Mouse (Mus musculus): Measurements from ENCODE around the gene Gtf2h5.

The Gtf2h5 gene

DNA sequence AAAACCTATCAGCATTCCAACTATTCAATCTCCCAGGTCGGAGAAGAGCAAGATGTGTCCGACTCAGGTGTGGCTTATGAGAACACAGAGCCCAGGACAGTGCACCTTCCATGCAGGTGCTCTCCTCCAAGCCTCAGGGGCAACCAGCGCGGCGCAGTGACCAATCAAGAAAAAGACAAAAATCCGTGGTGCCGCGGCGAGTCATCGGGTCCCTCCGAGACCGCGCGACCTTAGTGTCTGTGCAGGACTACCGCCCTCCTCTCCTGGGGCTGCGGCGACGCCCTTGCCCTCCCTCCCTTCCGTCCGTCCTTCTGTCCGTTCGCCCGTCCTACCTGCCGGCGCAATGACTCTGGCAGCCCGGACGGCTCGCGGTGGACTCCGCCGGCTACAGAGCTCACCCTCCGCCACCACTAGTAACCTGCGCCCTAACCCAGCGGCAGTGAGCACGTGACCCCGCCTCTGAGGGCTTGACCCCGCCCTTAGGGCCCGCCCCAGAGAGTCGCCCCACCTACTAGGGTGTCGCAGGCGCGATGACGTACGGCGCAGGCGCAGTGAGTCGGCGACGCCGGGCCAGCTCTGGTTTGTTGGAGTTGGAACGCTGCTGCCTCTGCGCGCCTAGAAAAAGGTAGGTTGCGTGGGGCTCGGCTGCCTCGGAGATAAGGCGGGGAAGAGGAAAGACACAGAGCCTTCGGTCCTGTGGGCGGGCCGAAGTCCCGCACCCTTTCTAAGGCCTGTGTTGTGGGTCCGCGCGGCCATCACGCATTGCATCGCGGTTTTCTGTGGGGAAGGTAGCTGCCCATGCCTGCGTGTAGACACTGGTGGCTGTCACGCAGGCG lies at the start of gene Gtf2h5, which contains the start of gene Serac1:
Gene Gtf2h5 (plus strand): TSS at position 500 of the 836 bp plus-strand sequence.
Gene Serac1 (minus strand): TSS at position 455 of the 836 bp plus-strand sequence.
- peak; percentile 98 for DNase-seq (ENCODE audit: low spot score in 2 of 2)

DNA sequence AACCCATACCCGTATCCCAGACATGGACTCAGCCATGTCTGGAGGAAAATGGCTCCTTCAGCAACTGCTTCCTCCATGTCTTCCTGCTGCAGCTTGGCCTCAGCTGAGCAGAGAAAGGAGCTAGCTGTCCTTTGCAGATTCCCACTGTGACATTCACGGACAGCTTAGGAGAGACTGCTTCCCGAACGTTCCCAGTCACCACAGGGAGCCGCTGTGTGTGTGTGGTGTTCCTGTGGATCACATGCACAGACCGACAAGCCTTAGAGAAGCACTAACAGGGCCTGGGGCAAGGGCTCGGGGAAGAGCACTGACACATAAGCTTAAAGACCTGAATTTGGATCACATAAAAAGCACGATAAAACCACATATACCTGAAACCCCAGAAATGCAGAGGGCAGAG lies 43.9 kb upstream of the Gtf2h5 start:
- no peak for DNase-seq (ENCODE audit: low spot score in 2 of 2)

DNA sequence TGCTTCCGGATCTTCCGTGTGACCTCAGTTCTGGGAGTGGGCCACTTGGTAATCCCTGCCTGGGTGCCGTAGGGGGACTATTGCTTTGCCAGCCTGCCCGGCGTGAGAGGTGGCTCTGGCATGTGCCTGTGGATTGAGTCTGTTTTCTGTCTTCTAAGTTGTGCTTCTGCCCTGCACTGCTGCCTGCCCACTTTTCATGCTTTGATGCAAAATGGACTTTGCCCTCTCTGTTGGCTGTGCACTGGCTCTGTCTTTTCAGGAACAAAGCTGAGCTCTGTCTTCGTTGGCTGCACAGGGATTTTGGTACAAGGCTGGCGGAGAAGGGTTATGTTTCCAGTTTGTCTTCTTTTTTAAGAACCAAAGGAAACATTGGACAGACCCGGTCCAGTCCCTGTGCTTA lies 43.1 kb upstream of the Gtf2h5 start:
- no peak for DNase-seq (ENCODE audit: low spot score in 2 of 2)

DNA sequence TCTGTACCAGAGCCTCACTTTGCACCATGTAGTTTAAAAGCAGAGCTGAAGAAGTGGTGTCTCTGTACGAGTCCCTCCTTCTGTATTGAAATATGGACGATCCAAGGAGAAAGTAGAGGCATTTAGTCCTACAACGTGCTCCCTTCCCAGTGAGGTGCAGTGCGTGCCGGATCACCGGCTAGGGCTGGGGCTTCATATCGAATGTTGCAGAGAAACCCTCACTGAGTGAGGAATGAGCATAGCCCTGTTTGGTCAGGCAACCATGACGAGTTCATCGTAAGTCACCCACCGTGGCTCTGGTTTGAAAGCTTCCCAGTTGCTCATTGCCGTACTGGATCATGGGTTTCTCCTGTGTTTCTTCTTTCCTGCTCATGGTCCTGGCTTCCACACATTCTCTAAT lies 42.7 kb upstream of the Gtf2h5 start:
- no peak for DNase-seq (ENCODE audit: low spot score in 2 of 2)

DNA sequence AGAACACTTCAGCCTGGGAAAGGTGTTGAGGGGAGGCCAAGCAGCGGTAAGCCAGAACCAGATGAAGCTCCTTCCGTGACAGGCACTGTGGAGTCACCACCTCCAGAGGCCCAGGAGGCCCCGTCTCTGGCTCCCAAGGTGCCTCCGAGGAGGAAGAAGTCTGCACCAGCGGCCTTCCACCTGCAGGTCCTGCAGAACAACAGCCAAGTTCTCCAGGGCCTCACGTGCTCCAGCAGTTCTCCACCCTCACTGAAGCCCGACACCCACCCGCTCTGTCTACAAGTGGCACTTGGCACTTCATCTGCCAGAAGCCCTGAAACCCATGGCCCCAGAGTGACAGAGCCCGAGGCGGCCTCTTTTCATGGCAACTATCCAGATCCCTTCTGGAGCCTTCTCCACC lies 42.1 kb upstream of the Gtf2h5 start:
- DNase-seq (ENCODE audit: low spot score in 2 of 2), result no peak

DNA sequence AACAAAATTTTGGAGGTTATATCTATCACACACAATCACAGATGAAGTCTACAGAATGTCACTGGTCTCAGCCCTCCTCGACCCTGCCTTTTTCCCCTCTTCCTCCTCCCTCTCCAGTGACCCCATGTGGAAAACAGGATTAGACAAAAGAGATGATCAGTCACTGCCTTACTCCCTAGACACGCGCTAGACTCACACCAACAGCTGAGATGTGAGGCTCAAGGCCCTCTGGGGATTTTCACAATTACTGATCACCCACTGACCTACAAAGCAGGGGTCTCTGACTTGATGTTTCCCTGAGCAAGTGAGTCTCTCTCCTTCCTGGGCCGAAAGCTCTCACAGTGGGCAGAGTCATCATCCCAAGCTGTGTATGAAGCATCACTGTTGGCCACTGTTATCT lies 26.8 kb upstream of the Gtf2h5 start:
- DNase-seq (ENCODE audit: low spot score in 2 of 2), result no peak

DNA sequence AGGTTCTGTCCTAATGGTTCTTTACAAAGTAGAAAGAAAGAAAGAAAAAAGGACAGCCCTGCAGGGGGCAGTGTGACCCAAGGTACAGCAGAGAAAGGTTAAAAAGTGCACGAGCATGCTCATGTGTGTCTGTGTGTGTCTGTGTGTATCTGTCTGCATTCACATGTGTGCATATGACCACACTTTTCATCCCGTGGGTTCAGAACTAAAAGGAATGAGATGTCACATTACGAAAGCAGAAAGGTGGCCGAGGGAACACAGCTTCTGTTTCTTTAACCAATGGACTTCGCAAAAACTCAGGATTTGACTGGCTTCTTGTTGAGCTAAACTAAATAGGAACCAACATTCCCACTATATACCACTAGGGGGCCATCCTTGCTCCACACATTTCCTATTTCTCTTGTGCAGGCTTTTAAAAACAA lies 24.6 kb upstream of the Gtf2h5 start:
- peak in 1 of 2 experiments; percentile 48 for DNase-seq (ENCODE audit: low spot score in 2 of 2)

DNA sequence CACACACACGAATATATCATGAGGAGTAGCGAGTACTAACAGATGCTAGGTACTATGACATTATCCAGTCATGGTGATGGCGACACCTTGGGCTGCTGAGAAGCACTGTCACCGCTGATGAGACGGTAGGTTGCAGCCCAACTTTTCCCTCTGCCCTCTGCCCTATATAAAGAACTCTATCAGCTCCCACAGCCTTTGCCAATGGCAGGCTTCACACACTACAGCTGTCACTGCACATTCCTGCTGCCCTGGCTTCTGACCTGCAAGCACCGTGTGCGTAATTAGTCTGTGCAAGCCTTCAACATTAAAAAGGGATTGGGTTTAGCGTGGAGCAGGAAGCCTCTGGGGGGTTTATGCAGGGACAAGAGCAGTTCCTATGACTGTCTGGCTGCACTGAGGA lies 16.8 kb upstream of the Gtf2h5 start:
- no peak for DNase-seq (ENCODE audit: low spot score in 2 of 2)

DNA sequence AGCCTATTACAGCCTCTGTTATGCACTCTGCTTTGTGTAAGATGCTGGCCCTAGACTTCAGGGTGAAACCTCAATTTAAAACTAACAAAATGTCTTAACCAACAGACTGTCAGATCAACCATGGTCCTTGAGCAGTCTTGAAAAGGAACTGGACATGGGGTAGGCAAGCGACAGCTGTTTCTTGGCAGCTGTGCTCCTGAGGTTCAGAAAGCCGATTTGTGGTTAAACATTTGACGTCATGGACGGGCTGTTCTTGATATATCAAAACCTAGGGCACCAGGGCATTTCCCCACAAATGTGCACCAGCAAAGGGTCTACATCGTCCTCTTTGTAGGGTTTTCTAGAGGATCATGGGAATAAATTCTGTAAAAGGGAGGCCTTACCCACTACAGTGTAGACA lies 16.1 kb upstream of the Gtf2h5 start:
- no peak for DNase-seq (ENCODE audit: low spot score in 2 of 2)

DNA sequence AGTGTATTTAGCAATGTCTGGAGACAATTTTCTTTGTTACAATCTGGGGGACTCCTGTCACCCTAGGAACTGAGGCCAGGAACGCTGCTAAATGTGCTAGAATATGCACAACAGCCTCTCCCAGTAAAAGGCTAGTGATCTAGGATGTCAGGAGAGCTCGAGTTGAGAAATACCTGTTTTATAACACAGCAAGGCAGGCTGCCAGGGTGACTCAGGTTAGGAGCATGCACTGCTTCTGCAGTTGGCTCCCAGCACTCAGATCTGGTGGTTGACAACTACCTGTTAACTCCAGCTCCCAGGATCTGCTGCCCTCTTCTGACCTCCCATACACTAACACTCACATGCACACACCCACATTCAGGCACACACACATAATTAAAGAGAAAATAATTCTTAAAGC lies 13.6 kb upstream of the Gtf2h5 start:
- DNase-seq (ENCODE audit: low spot score in 2 of 2), result no peak

DNA sequence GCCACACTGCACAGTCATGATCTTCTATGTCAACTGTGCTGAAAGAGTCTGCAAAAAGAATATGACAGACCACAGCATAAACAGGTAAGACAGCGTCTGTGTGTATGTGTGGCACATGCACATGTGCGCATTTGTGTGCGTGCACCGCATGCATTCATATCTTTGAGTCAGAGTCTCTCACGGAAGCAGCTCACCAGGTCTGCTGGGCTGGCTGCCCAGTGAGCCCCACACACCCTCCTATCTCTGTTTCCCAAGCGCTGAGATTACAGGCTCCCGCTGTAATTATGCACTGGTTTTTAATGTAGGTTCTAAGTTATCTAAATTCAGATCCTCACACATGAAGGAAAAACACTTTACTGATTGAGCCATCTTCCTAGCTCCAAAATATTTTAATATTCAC lies 12.0 kb upstream of the Gtf2h5 start:
- no peak for DNase-seq (ENCODE audit: low spot score in 2 of 2)

DNA sequence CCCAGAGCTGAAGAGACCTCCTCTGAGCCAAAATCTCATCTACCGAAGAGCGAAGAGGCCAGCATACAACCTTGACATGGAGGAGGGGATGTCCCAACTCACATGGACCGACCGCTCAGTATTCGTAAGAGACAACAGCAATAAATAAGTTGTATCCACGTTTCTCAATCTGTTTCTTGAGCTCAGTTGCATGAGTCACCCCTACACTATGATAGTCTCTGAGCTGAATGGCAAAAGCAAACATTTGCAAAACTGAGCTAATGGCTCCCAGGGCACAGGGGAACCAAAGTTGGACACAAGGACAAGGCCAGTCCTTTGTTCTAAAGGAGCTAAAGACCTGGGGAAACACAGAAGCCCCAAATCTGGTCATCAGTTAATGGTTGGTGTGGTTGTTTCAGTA lies 9.7 kb upstream of the Gtf2h5 start:
- no peak for DNase-seq (ENCODE audit: low spot score in 2 of 2)

DNA sequence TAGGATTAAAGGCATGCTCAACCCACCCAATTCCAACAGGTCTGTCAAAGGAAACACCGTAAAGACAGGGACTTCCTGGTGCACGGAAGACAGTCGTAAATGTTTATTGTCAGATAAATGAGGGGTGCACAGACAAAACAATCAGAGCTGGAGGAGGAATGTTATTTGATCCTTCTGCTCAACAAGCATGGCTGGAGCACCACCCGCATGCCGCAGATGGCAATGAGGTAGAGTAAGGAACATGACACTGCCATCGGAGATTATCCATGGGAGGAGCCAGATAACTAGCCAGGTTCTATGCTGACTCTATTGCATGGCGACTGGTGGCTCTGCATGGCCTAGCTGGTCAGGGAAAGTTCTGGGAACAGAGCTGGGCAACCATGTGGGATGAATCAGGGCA lies 6.2 kb upstream of the Gtf2h5 start:
- DNase-seq (ENCODE audit: low spot score in 2 of 2), result no peak

DNA sequence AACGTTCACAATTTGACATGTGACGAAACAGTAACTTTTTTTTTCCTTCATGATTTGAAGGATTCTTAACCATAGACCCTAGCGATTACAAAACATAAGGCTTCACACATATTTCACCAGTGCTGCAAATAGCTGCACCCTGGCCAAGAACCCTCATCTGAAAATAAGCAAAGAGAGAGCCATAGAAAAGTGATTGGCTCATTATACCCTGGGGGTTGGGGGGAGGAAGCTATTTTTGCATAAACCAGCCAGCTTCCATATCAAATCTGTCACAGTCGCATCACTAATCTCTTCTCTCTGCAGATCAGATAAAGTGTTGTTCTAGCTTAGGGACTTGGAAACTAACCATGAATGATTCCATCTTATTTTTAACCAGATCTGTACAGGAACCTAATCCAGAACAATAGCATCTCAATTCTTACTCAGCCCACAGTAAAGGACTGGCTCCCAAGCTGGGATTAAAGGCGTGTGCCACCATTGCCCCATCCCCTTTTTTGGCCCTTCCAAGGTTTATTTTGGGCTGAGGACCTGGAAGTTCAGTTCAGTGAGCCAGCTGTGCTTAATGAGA lies 3.8 kb downstream of the Gtf2h5 start:
- no peak for DNase-seq (ENCODE audit: low spot score in 2 of 2)

DNA sequence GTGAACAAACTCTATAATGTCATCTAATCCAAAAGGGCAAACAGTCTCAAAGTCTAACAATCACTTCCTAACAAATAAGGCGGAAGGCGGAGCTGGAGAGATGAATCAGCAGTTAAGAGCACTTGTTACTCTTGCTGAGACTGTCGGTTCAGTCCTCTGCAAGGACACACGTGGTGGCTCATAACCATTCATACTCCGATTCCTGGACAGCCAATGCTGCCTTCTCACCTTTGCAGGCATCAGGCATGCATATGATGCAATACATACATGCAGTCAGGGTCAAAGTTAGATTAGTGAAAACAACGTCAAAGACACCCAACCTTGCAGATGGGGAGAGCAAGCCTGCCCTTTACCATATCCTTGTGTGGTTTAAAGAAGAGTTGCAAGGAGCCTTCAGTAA lies 12.0 kb downstream of the Gtf2h5 start:
- no peak for DNase-seq (ENCODE audit: low spot score in 2 of 2)

DNA sequence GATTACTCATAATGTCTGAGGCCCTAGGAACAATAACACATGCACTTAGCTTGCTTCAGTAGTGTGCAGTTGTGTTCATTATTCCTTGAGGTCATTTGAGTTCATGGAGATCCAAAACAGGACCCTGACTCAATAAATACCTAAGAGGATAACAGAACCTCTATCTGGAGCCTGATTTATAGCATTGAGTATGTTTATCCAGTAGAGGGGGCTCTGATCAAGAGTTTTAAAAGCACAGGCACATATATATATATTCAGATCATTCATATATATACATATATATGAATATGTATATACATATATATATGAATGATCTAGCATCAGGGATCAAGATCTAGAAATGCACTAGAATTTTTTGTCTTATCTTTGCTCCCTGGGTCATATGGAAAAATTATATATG lies 16.0 kb downstream of the Gtf2h5 start:
- DNase-seq (ENCODE audit: low spot score in 2 of 2), result no peak

DNA sequence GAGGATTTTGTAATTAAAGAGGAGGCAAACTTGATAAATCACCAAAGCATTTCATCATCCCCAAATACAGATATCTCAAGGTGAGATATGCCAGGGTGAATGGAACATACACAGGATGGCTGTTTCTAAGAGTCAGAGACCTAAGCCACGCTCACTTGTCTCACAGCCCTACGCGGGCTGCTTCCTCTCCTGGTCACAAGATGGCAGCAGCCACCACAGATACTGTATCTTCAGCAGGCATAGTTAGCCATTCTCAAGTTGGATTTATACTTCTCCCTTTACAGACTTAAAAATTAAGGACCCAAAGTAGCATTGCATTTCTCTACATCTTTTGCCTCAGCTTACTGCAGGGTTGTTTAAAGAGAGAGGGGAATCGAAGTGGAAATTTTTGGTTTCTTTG lies 18.3 kb downstream of the Gtf2h5 start:
- DNase-seq (ENCODE audit: low spot score in 2 of 2), result peak; percentile 67 to 77

DNA sequence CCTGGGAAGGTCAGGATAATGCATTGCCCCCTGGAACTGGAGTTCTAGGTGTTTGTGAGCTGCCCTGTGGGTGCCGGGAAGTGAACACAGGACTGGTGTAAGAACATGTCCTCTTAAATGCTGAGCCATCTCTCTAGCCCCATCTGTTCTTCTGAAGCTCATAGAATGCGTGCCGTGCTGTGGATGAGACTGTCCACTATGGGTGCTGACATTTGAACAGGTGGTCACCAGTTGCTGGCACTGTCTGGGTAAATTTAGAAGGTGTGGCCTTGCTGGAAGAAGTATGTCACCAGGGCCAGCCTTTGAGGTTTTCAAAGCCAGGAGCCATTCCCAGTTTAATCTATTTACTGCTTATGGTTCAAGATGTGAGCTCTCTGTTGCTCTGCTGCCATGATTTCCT lies 22.7 kb downstream of the Gtf2h5 start:
- no peak for DNase-seq (ENCODE audit: low spot score in 2 of 2)

DNA sequence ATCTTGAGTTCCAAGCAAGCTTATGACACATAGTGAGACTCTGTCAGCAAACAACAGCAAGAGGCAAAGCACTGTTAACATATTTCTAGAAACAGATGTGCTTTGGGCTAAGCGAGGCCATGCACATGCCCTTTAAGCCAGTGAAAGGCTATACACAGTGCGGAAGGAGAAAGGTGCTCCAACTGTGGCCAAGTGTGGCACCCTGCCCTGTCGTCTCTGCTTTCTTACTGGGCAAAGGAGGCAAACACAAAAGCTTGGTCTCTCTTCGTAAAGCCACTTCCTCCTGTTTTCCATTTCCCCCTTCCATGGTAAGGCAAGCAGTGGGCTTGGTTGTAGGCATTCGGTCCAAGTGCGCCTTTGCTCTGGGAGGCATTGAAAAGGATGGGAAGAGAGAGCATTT lies 24.0 kb downstream of the Gtf2h5 start:
- no peak for DNase-seq (ENCODE audit: low spot score in 2 of 2)

DNA sequence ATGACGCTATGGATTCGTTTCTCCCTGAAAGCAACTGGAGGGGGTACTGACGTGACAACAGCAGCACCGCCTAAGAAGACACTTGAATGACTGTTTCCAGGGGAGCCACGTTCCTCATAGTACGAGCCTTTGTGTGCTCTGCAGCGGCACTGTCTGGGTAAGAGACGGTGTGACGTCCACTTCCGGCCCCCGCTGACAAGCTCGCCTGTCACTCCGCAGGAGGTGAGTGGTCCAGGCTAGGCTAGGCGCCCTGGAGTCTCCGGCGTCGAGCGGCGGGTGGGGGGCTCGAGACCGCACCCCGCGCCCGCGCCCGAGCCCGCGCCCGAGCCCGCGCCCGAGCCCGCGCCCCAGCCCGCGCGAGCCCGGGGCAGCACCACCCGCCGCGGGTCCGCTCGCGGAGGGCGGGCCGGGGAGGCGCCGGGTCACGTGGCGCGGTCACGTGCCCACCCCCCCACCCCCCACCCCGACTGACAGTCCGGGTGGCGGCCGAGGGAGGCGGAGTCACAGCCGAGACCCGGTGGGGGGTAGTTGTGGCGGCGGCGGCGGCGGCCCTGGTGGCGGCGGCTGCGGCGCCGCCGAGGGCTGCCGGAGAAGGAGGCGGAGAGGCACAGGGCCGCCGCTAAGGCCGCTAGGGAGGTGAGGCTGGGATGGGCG lies 26.9 kb downstream of the Gtf2h5 start, which contains the start of gene Tulp4:
Gene Tulp4 (plus strand): TSS at position 77 of the 654 bp plus-strand sequence.
- peak; percentile 81 to 84 for DNase-seq (ENCODE audit: low spot score in 2 of 2)

DNA sequence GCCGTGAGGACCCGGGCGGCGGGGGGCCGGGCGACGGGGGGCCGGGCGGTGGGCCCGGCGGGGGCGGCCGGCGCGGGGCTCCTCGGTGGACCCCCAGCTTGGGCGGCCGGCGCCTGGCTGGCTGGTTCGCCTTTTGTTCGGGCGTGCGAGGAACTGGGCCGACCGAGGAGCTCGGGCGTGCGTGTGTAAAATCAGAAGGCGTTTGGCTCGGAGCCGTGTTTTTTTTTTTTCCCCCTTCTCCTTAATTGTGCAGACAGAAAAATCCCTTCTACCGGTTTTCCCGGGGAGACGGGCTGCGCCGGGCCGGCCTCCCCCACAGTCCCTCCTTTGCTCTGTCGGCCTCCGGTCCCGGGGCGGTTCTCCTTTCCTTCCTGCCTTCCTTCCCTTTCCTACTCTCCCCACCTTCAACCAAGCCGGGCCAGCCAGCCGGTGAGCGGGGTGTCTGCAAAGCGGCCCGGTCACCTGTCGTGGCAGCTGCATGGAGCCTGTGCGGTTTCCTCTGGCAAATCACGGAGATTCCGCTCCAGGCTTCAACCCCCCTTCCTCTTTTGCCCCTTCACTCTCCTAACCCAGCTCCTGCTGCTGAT lies 27.5 kb downstream of the Gtf2h5 start:
- DNase-seq (ENCODE audit: low spot score in 2 of 2), result peak; percentile 43 to 53

DNA sequence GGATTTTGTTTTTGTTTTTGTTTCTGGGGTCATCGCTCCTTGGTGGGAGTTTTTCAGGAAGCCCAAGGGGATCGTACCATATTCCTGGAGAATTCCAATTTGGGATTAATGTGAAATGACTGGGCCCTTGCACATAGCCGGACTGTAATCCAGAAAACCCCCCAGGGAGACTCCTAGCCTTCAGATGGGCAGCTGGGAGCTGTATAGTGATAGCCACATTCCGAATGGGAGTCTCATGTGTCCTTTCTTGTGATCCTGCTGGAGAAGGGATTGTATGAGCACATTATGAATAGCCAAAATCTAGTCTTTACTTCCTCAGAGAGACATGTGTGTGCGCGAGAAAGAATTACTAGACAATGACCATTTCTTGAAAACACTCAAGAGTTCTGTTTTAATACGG lies 28.6 kb downstream of the Gtf2h5 start:
- DNase-seq (ENCODE audit: low spot score in 2 of 2), result no peak
